Mouse (Mus musculus) forebrain, embryonic 14.5 days (tissue): ENCODE results near the gene Plgrkt. TPM values are rescaled to one million over a fixed set of nuclear protein-coding genes. Genes with fewer than 3 reads are reported as not detected.
A peak's percentile ranks its signal among the peaks of the same experiment; 100 is the strongest.

Experiments
- ATAC-seq: fragments of 200-750 bp; cut with Nextera tagmentation; 2 replicates; pipeline ENCODE4 v1.8.0; 2017; ENCODE audit warnings: mild to moderate bottlenecking, moderate library complexity
- DNase-seq: peaks from one replicate; pipeline ENCODE4 v3.0.0-alpha.2; 2015; ENCODE audit warnings: low spot score
- H3K27ac ChIP-seq: fragments of 300-500 bp; sonication (generic); 2 replicates; pipeline ENCODE4 v1.5.1; 2014; ENCODE audit warnings: low read depth, mild to moderate bottlenecking, control low read depth, low read length, moderate library complexity
- H3K27me3 ChIP-seq: fragments of 300-500 bp; sonication (generic); replicated peaks from 2 replicates; pipeline ENCODE4 v1.6.1; 2014; ENCODE audit warnings: low read length, control low read depth, mixed read lengths; ENCODE audit not compliant: control insufficient read depth, insufficient read depth
- H3K36me3 ChIP-seq: fragments of 300-500 bp; sonication (generic); 2 replicates; pipeline ENCODE4 v1.6.1; 2014; ENCODE audit warnings: low read length, control low read depth; ENCODE audit not compliant: control insufficient read depth, insufficient read depth
- H3K4me1 ChIP-seq: fragments of 300-500 bp; sonication (generic); 2 replicates; pipeline ENCODE4 v1.6.1; 2014; ENCODE audit warnings: antibody characterized with exemption, low read length, control low read depth; ENCODE audit not compliant: control insufficient read depth, insufficient read depth
- H3K4me2 ChIP-seq: fragments of 300-500 bp; sonication (generic); 2 replicates; pipeline ENCODE4 v1.6.1; 2014; ENCODE audit warnings: mild to moderate bottlenecking, control low read depth, low read length
- H3K4me3 ChIP-seq: fragments of 300-500 bp; sonication (generic); 2 replicates; pipeline ENCODE4 v1.5.1; 2014; ENCODE audit warnings: low read depth, low read length, control low read depth
- H3K9ac ChIP-seq: fragments of 300-500 bp; sonication (generic); 2 replicates; pipeline ENCODE4 v1.6.1; 2014; ENCODE audit warnings: mild to moderate bottlenecking, low read length, control low read depth, moderate library complexity
- H3K9me3 ChIP-seq: fragments of 300-500 bp; sonication (generic); replicated peaks from 2 replicates; pipeline ENCODE4 v1.6.1; 2016; ENCODE audit warnings: low read length, control low read depth, mixed read lengths; ENCODE audit not compliant: control insufficient read depth
- WGBS: fragments of 180-500 bp; shearing (Covaris S2); extraction: QIAGEN DNeasy Blood & Tissue Kit; methylation state at CpG from one replicate; pipeline ENCODE4 v1.1.7; 2014; 5-methylcytosine and 5-hydroxymethylcytosine counted together
- polyA plus RNA-seq: library from polyadenylated mRNA; unstranded; fragments of >200 nt; fragmentation: Nextera tagmentation; extraction: Ambion mirVana; gene quantifications from 2 replicates; pipeline ENCODE4 v1.2.1, GENCODE M21; 2014

Plgrkt gene
- polyA plus RNA-seq, 1 experiment from 2014 or later: 109 TPM

DNA sequence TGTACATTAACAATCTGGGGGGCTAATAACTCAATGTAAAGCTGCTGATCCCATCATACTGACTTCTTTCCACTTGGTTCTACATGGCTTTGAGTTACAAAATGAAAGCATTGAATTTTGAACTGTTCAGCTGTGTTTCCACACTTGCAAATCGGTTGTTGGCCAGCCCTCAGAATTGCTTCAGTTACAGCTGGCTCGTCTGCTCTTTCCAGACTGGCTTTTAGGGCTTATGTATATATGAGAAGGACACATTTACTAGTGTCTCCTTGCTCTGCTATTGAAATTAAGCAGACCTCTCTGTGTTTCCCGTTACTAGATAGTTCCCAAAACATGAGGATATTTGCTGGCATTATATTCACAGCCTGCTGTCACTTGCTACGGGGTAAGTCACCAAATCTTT is 4.9 kb upstream of the Plgrkt start:
- Histone ChIP-seq H3K27me3 (no peaks in the 10 kb centered on the region), H3K4me3 (no peak overlapping the region), H3K4me1 (no peaks in the 10 kb centered on the region; the same call in 1 of the 2 replicates), H3K36me3 (no peaks in the 10 kb centered on the region), H3K9me3 (no peaks in the 10 kb centered on the region), H3K9ac (no peak overlapping the region), H3K27ac (no peak overlapping the region), H3K4me2 (no peak overlapping the region)
- no peak for ATAC-seq
- DNase-seq: peak; percentile 56
- WGBS: 66% methylated on average over 4 of the region's 4 CpGs

DNA sequence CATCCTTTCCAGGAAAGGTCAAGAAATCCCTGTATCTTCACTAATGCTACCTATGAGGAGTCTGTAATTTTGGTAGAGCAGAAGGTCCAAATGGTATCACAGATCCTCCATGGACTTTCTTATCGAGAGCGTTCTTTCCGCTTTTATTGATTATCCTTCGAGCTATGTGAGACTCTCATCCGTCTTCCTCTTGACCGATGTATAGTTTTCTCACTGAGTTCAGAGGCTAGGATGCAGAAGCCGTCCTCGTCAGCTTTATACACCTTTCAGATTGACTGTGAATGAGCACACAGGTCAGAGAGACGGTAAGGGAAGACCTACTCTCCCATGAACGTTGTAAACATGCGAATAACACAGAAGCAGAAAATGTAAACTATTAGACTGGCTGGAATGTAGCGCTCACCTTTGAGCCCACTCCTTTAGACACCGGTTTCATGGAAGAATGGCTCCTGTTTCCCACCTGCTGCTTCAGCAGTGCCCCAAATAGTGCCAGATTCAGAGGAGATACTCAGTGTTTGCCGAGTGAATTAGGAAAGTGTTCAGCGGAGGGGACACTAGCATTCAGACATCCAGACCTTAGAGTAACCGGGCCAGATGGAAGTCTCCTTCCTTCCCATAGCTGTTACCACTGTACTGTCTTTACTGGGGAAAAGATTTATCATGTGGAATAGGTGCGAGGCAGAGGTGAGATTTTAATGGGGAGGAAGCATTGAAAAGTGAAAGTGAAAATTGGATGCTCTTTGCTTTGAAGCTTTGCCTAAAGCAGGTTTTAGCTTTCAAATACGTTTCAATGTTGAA is 4.3 kb upstream of the Plgrkt start:
- H3K9ac ChIP-seq: no peak overlapping the region

DNA sequence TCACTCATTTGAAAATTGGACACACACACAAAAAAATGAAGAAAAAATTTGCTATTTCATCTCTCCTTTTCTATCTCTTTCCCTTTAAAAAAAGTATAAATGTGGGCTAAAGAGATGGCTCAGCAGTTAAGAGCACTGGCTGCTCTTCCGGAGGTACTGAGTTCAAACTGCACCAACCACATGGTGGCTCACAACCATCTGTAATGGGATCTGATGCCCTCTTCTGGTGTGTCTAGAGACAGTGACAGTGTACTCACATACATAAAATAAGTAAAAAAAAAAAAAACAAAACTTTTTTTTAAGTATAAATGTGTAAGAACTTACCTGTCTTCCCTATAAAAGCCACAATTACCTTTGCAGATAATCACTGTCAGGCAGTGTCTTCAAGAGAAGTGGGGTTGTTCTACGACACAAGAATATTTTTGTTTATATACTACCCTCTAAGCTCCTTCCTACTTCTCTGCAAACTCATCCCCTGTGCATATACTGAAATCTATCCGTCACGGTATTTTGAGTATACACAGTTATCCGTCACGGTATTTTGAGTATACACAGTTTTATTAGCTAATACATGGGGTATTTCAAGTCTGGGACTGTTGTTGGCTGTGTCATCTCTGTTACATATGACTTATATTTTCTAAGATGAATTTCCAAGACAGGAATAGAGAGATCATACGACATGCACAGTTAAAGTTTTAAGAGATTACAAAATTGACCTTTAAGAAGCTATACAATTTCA is 3.5 kb upstream of the Plgrkt start:
- H3K9me3 ChIP-seq: no peaks in the 10 kb centered on the region
- no peaks in the 10 kb centered on the region; the same call in 1 of the 2 replicates for H3K4me1 ChIP-seq
- H3K9ac ChIP-seq: no peak overlapping the region
- DNase-seq (no peak), ATAC-seq (no peak)
- 94% methylated on average over 7 of the region's 7 CpGs for WGBS
- H3K36me3 ChIP-seq: no peaks in the 10 kb centered on the region
- no peaks in the 10 kb centered on the region for H3K27me3 ChIP-seq
- H3K27ac ChIP-seq: no peak overlapping the region
- no peak overlapping the region for H3K4me2 ChIP-seq
- no peak overlapping the region for H3K4me3 ChIP-seq

More for the DNA sequence above, 4.3 kb upstream of the Plgrkt start:
- Histone ChIP-seq H3K4me3 (no peak overlapping the region), H3K4me2 (no peak overlapping the region), H3K9me3 (no peaks in the 10 kb centered on the region), H3K27ac (no peak overlapping the region), H3K36me3 (no peaks in the 10 kb centered on the region), H3K27me3 (no peaks in the 10 kb centered on the region), H3K4me1 (no peaks in the 10 kb centered on the region; the same call in 1 of the 2 replicates)
- ATAC-seq (no peak), DNase-seq (no peak)
- WGBS: 80% methylated on average over 18 of the region's 18 CpGs

- H3K36me3 ChIP-seq: no peaks in the 10 kb centered on the region
- H3K9me3 ChIP-seq: no peaks in the 10 kb centered on the region
- H3K27me3 ChIP-seq: no peaks in the 10 kb centered on the region
- ATAC-seq: no peak
- H3K27ac ChIP-seq: no peak overlapping the region
- no peak overlapping the region for H3K9ac ChIP-seq
- DNase-seq: no peak
- H3K4me2 ChIP-seq: no peak overlapping the region
- no peak overlapping the region for H3K4me3 ChIP-seq
- H3K4me1 ChIP-seq: no peaks in the 10 kb centered on the region; the same call in 1 of the 2 replicates
- WGBS: 76% methylated on average over 12 of the region's 12 CpGs
Measured at GRCm38 (mm10) chr19:29370112-29370511, 2.9 kb upstream of the Plgrkt start.

GRCm38 (mm10) chr19:29368671-29369309 is 1.6 kb upstream of the Plgrkt start:
- H3K4me1 ChIP-seq: no peaks in the 10 kb centered on the region; the same call in 1 of the 2 replicates
- no peak overlapping the region for H3K4me3 ChIP-seq
- H3K9me3 ChIP-seq: no peaks in the 10 kb centered on the region
- H3K4me2 ChIP-seq: no peak overlapping the region
- no peak overlapping the region for H3K27ac ChIP-seq
- DNase-seq (no peak), ATAC-seq (no peak)
- 86% methylated on average over 3 of the region's 3 CpGs for WGBS
- no peak overlapping the region for H3K9ac ChIP-seq
- H3K36me3 ChIP-seq: no peaks in the 10 kb centered on the region
- no peaks in the 10 kb centered on the region for H3K27me3 ChIP-seq

GRCm38 (mm10) chr19:29368041-29368440 is 851 bp upstream of the Plgrkt start:
- no peak overlapping the region for H3K27ac ChIP-seq

DNA sequence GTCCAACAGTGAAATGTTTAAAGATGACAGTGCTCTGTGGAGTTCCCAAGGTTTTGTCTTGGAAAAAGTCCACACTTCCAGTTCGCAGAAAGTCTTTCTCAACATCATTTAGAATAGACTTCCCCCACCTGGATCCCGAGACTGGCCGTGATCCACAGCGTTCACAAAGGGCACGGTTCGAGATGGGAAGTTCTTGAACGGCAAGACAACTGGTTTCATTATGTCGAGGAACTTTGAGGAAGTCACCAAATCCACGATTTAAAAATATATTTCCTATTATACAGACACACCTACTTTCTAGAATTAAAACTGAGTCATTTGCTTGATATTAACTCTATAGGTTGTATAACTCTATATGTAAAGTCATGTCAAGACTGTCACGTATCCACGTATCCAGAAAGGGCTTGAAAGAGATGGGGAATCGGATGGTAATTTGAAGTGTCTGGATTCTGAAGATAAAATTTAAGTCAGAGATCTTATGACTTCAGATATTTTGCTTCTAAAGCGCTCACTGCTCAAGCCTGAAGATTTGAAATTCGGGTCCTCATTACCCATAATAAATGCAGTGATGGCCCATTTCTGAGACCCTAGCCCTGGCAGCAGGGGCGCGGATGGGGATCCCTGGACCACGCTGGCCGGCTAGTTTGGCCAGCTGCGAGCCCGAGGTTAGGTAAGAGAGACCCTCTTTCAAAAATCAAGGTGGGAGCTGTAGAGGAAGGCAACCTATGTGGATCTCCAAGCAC is 793 bp downstream of the Plgrkt start:
- Histone ChIP-seq H3K9ac (peak overlapping the region; percentile 52), H3K27ac (no peak overlapping the region), H3K4me2 (peak overlapping the region; percentile 65), H3K27me3 (no peaks in the 10 kb centered on the region), H3K9me3 (no peaks in the 10 kb centered on the region), H3K4me3 (peak overlapping the region; percentile 34), H3K4me1 (peaks cover 6% of the 10 kb centered on the region), H3K36me3 (no peaks in the 10 kb centered on the region)
- 59% methylated on average over 20 of the region's 20 CpGs for WGBS
- DNase-seq (no peak), ATAC-seq (no peak)

More at GRCm38 (mm10) chr19:29368041-29368440, 851 bp upstream of the Plgrkt start:
- no peak for DNase-seq
- H3K27me3 ChIP-seq: no peaks in the 10 kb centered on the region
- no peaks in the 10 kb centered on the region for H3K9me3 ChIP-seq
- H3K4me1 ChIP-seq: no peaks in the 10 kb centered on the region; the same call in 1 of the 2 replicates
- H3K4me2 ChIP-seq: no peak overlapping the region
- no peak for ATAC-seq
- no peak overlapping the region for H3K4me3 ChIP-seq
- H3K36me3 ChIP-seq: no peaks in the 10 kb centered on the region
- 80% methylated on average over 2 of the region's 2 CpGs for WGBS
- H3K9ac ChIP-seq: no peak overlapping the region

DNA sequence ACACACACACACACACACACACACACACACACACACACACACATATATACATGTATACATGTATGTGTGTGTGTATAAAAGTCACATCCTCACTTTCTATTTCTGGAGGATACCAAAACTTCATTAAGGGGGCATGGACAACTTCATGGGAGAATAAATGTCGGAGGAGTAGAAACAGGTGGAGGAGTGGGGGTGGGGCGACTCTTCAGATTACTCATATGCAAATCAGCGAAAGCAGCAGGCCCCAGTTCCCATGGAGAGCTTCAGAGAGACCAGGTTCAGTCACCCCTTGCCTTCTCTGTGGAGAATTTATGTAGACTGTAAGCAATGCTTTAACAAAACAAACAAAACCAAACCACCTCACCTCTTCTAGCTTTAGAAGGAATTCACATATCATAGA is 2.1 kb downstream of the Plgrkt start:
- Histone ChIP-seq H3K27me3 (no peaks in the 10 kb centered on the region), H3K4me2 (no peak overlapping the region), H3K27ac (no peak overlapping the region), H3K9me3 (no peaks in the 10 kb centered on the region), H3K4me3 (no peak overlapping the region), H3K9ac (no peak overlapping the region), H3K36me3 (no peaks in the 10 kb centered on the region), H3K4me1 (peaks cover 15% of the 10 kb centered on the region)
- 24% methylated on average over 3 of the region's 3 CpGs for WGBS
- no peak for DNase-seq
- ATAC-seq: no peak
